Mouse (Mus musculus) naive thymus-derived CD4-positive, alpha-beta T cell, adult 2 months (primary cell): Measurements from ENCODE around the gene Large1.
"Not testable (repeated sequence)": the region's sequence is repeated elsewhere in the genome, so short reads cannot be mapped to it uniquely, and the experiment has no call there.

ENCODE experiments used
- DNase-seq: peaks from one replicate; pipeline ENCODE4 v3.0.0-alpha.2; 2011; ENCODE audit warnings: low read depth

Large1 gene

GRCm38 (mm10) chr8:73293655-73294054 is 59.7 kb downstream of the Large1 start:
- no peak for DNase-seq

- no peak for DNase-seq
Measured at GRCm38 (mm10) chr8:73291630-73292029, 61.7 kb downstream of the Large1 start.

DNA sequence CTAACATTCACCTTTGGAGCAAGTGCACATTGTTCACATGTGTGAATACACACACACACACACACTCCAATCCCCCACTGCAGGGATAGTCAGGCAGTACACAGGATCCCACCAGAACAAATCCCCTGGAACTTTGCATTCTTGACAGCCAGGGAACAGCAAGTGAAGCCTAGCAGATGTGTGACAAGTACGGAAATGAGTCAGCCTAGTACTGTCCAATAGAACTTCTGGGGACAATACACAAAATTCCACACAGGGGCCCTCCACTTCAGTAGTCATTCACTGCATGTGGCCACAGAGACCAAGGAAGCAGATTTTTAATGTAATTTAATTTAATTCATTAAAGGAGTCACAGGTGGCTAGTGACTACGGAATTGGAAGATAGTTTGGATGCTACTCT is 62.7 kb downstream of the Large1 start:
- no peak for DNase-seq

DNA sequence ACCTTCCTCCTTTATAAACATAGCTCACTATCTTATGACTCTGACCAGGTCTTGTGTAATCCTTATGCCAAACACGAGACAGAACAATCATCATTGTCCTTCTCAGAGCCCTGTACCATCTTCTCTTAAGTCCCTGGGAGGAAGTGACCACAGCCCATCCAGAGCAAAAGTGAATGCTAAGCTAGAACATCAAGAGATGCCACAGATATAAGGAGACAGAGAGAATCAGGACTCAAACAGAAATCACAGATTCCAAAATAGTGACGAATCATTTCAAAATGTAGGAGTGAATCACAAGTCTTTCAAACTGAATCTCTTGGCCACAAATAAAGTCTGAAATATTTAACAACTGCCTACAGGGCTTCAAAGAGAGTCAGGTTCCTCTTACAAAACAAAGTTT is 63.5 kb downstream of the Large1 start:
- DNase-seq = no peak

DNA sequence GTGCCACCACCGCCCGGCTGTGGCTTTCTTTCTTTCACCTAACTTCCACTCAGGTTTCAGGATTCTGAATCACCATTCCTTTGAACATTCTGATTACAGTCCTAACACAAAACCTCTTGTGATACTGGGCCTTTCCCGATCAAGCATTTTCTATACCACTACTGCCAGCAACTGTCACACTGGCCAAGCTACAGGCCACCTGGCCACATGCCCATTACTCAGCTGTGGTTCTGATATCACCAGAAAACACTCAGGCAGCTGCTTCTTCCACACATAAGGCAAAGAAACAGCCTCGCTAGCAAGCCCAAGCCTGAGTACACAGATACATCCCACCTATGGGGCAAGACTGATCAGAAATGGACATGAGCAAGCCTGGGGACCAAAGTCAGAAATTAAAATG is 71.3 kb downstream of the Large1 start:
- DNase-seq = no peak

- no peak for DNase-seq
Measured at GRCm38 (mm10) chr8:73276015-73276414, 77.3 kb downstream of the Large1 start.

GRCm38 (mm10) chr8:73275445-73275844 is 77.9 kb downstream of the Large1 start:
- DNase-seq = not testable (repeated sequence)

DNA sequence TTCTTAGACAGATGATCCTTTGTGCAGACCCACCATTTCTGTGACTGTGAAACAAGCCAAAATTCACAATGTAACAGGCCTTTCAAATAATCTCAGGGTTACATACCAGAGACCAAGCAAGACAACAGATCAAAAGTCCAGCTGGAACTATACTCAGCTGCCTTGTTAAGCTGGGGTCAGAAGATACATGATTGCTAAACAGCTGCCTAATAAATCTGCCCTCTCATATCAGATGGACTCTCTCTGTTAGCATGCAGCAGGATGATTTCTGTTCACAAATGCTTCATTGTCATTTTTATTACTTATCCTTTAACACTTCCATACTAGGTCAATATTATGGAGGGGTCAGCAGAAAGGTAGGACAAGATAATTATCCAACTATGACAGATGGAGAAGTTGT is 80.2 kb downstream of the Large1 start:
- DNase-seq = no peak

- DNase-seq = no peak
Measured at GRCm38 (mm10) chr8:73270991-73271390, 82.3 kb downstream of the Large1 start.

DNA sequence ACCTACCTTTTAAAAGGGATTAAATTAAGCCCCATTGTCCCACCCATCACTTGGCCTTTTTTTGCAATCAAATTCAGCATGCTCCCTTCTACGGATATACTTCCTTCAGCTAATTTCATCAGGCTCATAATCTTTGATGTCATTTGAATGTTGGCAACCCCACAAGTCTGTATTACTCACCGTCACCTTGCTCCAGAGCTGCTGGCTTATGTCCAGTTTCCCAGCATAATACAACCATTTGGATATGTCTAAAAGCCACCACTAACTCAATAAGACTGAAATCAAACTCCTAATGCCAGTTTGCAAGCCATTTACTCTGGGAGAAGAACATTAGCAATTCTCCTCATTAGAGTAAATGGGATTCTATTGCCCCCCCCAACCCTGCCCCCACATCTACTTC is 95.4 kb downstream of the Large1 start:
- no peak for DNase-seq

GRCm38 (mm10) chr8:73244186-73244585 is 109.2 kb downstream of the Large1 start:
- no peak for DNase-seq

DNA sequence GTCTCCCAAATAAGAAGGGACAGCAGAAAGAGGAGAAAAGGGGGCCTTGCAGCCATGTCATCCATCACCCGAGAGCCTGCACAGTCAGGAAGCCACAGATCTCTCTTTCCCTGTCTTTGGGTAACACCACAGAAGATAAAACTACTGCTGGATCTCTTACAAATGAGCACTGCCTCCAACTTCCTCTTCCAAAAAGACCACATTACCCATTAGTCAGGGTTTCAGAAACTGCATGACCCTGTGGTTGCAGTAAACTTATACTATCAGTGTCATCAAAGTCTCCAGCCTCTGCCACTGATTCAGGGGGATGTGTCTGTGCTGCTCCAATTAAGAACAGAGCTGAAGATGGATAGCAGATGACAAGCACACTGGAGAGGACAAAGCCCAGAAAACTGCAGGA is 111.3 kb downstream of the Large1 start:
- no peak for DNase-seq

- DNase-seq = no peak
Measured at GRCm38 (mm10) chr8:73234209-73234608, 119.1 kb downstream of the Large1 start.

GRCm38 (mm10) chr8:73233358-73234041 is 119.8 kb downstream of the Large1 start:
- no peak for DNase-seq

DNA sequence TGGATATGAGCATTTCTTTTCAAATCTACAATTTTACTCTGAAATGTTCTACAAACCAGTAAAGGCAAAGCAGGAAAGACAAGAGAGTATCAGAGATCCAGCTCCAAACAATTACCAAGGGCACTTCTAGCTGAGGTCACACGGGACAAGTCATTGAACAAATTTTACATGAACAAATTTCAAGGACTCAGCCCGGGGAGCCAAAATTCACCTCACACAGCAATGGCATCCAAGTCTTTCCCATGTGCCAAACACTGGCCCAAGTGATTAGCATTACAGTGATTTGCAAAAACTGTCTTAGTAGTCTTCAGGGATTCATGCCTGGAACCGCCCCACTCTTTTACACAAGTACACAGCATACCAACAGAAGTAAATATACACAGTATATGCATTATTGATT is 126.5 kb downstream of the Large1 start:
- DNase-seq = no peak

DNA sequence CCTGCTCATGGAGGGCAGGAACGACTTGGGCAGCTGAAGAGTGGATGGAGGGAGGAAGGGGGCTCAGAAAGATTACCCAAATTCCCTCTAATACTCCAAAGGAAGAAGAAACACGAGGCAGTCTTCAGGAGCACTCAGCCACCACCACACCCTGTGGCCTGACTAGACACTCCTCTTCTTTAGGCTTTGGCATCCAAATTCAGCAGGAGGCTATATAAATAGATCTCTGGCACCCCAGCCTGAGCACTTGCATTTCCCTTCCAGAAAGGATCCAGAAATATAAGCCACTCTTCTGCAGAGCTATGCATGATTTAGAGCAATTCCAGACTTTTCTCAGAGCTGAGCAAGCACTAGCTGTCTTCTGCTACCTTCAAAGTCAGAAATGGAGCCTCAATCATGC is 127.7 kb downstream of the Large1 start:
- no peak for DNase-seq

GRCm38 (mm10) chr8:73219178-73219811 is 134.0 kb downstream of the Large1 start:
- DNase-seq = no peak

DNA sequence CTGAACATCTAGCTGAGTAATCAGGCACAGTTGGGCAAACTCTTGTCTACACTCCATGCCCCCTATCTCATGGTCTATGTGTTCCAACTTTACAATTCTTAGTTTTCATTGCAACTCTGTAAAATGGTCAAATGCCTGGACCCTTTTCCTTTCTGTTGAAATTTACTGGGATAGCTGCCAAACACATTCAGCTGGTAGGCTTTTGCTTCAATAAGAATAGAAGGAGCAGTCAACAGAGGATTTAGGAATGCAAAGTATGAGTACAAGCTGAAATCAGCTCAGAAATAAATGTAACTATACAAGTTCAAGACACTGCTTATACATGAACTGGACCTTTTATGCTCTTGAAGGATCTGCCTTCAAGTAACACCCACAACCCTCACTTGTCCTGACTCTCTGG is 146.5 kb downstream of the Large1 start:
- DNase-seq = no peak

DNA sequence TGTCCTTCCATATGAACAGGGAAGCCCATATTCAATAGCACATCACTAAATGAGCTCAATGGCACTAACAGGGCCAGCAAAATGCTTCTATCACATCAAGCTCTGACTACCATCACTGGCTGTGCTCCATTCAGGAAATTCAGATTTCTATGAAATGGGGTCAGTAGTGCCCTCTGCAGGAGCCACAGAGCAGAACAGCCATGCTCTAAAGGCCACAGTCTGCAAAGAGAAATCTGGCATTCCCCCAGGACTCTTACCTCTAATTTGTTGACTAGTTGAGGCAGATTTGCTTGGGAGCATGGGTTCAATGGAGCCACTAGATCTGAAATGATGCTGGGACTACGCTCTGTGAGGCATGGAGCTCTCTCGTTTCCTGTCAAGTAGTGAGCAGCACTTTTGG is 151.5 kb downstream of the Large1 start:
- DNase-seq = no peak

DNA sequence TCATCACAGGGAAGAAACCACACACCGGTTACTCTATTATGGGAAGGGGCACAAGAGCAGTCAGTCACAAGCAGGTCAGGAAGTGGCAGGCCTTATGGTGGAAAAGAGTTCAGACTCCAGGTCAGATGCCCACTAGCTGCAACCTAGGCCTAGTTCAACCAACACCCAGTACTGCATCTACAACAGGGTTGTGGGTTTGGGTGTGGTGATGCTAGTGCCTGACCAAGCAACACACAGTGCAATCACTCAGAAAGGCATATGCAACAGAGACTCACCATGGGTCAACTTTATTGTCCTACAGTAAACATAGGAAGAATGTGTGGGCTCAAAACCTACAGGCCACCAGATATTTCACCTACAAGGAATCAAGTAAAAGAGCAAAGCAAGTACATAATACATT is 155.6 kb downstream of the Large1 start:
- DNase-seq = no peak

- no peak for DNase-seq
Measured at GRCm38 (mm10) chr8:73188684-73189083, 164.7 kb downstream of the Large1 start.

DNA sequence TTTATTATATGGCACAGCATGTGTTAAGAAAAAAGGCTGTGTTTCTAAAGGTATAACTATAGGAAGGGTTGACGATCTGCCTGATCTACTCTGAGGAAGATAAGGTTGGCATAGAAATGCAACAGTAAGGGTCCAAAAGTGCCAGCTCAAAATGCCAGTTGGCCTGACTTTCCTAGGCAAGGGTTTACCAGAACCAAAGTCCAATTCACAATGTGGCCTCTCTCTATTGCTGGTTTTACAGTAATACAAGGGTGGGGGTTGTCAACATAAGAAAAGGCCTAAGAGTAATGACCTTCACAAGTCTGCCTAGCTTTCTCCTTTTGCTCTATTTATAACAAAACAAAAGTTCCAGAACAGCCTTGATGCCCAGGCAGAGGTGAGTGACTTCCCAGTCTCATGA is 166.0 kb downstream of the Large1 start:
- DNase-seq = no peak

DNA sequence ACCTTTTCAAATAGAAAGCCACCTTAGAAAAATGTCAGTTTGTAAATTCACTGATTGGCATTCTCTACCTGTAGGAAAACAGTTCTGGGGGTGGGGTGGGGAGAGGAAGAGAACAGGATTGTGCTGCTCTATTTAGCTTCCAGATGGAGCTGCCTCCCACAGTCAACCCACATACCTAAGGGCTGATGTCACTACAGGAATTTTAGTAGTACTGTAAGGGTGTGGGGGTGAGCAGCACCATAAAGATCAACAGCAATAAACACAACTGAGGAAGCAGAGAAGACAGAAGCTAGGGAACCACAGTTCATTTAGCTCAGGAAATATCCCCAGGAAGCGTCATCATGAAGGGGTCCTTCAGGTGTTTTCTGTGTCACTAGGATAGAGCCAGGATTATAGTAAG is 174.9 kb downstream of the Large1 start:
- DNase-seq = no peak

GRCm38 (mm10) chr8:73172661-73173060 is 180.7 kb downstream of the Large1 start:
- no peak for DNase-seq
